Mouse (Mus musculus): ENCODE data around the gene Tmem121. TPM values are rescaled to one million over a fixed set of nuclear protein-coding genes. Genes with fewer than 3 reads are reported as not detected.

The Tmem121 gene
- polyA plus RNA-seq, 1 experiment from 2014 or later: 50.3 TPM

GRCm38 (mm10) chr12:113141531-113141973 is 44.2 kb upstream of the Tmem121 start:
- H3K27me3 ChIP-seq (ENCODE audit: control insufficient read depth, insufficient read depth, low read depth, low read length): no peaks in the 10 kb centered on the region
- H3K9me3 ChIP-seq (replicated peaks; ENCODE audit: control insufficient read depth, low read length, poor library complexity, severe bottlenecking): no peaks in the 10 kb centered on the region
- H3K4me1 ChIP-seq (ENCODE audit: control insufficient read depth, insufficient read depth, low read length): peaks cover 35% of the 10 kb centered on the region
- H3K4me2 ChIP-seq (ENCODE audit: low read length): peak overlapping the region; percentile 70
- ATAC-seq: no peak
- H3K4me3 ChIP-seq (ENCODE audit: low read depth, low read length): peak overlapping the region; percentile 51
- peaks cover 18% of the 10 kb centered on the region for H3K36me3 ChIP-seq (ENCODE audit: control insufficient read depth, insufficient read depth, low read length)
- peak overlapping the region; percentile 71 for H3K9ac ChIP-seq (ENCODE audit: low read depth, low read length)
- 17% methylated on average over 8 of the region's 8 CpGs for WGBS
- peak overlapping the region; percentile 83 for H3K27ac ChIP-seq (ENCODE audit: low read length)

GRCm38 (mm10) chr12:113142021-113142975 is 43.4 kb upstream of the Tmem121 start:
- Histone ChIP-seq H3K9ac (ENCODE audit: low read depth, low read length) (peak overlapping the region; percentile 71), H3K9me3 (replicated peaks; ENCODE audit: control insufficient read depth, low read length, poor library complexity, severe bottlenecking) (no peaks in the 10 kb centered on the region), H3K4me2 (ENCODE audit: low read length) (peak overlapping the region; percentile 70), H3K36me3 (ENCODE audit: control insufficient read depth, insufficient read depth, low read length) (peaks cover 14% of the 10 kb centered on the region), H3K27ac (ENCODE audit: low read length) (peak overlapping the region; percentile 83), H3K4me3 (ENCODE audit: low read depth, low read length) (peak overlapping the region; percentile 51), H3K4me1 (ENCODE audit: control insufficient read depth, insufficient read depth, low read length) (peaks cover 35% of the 10 kb centered on the region), H3K27me3 (ENCODE audit: control insufficient read depth, insufficient read depth, low read depth, low read length) (no peaks in the 10 kb centered on the region)
- WGBS: 16% methylated on average over 15 of the region's 15 CpGs
- no peak for ATAC-seq

GRCm38 (mm10) chr12:113143164-113143563 is 42.6 kb upstream of the Tmem121 start:
- Histone ChIP-seq H3K9ac (ENCODE audit: low read depth, low read length) (peak overlapping the region; percentile 71), H3K4me1 (ENCODE audit: control insufficient read depth, insufficient read depth, low read length) (peaks cover 35% of the 10 kb centered on the region), H3K4me3 (ENCODE audit: low read depth, low read length) (peak overlapping the region; percentile 51), H3K36me3 (ENCODE audit: control insufficient read depth, insufficient read depth, low read length) (peaks cover 10% of the 10 kb centered on the region), H3K4me2 (ENCODE audit: low read length) (peak overlapping the region; percentile 70), H3K9me3 (replicated peaks; ENCODE audit: control insufficient read depth, low read length, poor library complexity, severe bottlenecking) (no peaks in the 10 kb centered on the region), H3K27ac (ENCODE audit: low read length) (peak overlapping the region; percentile 33; the same call in 1 of the 2 replicates), H3K27me3 (ENCODE audit: control insufficient read depth, insufficient read depth, low read depth, low read length) (no peaks in the 10 kb centered on the region)
- ATAC-seq: no peak
- WGBS: 61% methylated on average over 7 of the region's 7 CpGs

- Histone ChIP-seq H3K27me3 (ENCODE audit: control insufficient read depth, insufficient read depth, low read depth, low read length) (no peaks in the 10 kb centered on the region), H3K4me1 (ENCODE audit: control insufficient read depth, insufficient read depth, low read length) (peaks cover 29% of the 10 kb centered on the region), H3K36me3 (ENCODE audit: control insufficient read depth, insufficient read depth, low read length) (peaks cover 8% of the 10 kb centered on the region), H3K9me3 (replicated peaks; ENCODE audit: control insufficient read depth, low read length, poor library complexity, severe bottlenecking) (no peaks in the 10 kb centered on the region), H3K4me3 (ENCODE audit: low read depth, low read length) (no peak overlapping the region), H3K4me2 (ENCODE audit: low read length) (no peak overlapping the region), H3K27ac (ENCODE audit: low read length) (no peak overlapping the region), H3K9ac (ENCODE audit: low read depth, low read length) (no peak overlapping the region)
- WGBS: 81% methylated on average over 20 of the region's 20 CpGs
- ATAC-seq: no peak
Observed at GRCm38 (mm10) chr12:113144001-113144756, 41.6 kb upstream of the Tmem121 start.

GRCm38 (mm10) chr12:113144886-113145285 is 40.8 kb upstream of the Tmem121 start:
- peaks cover 8% of the 10 kb centered on the region for H3K36me3 ChIP-seq (ENCODE audit: control insufficient read depth, insufficient read depth, low read length)
- H3K4me2 ChIP-seq (ENCODE audit: low read length): no peak overlapping the region
- H3K9ac ChIP-seq (ENCODE audit: low read depth, low read length): no peak overlapping the region
- peaks cover 22% of the 10 kb centered on the region for H3K4me1 ChIP-seq (ENCODE audit: control insufficient read depth, insufficient read depth, low read length)
- H3K4me3 ChIP-seq (ENCODE audit: low read depth, low read length): no peak overlapping the region
- no peak overlapping the region for H3K27ac ChIP-seq (ENCODE audit: low read length)
- ATAC-seq: no peak
- 93% methylated on average over 16 of the region's 16 CpGs for WGBS
- no peaks in the 10 kb centered on the region for H3K27me3 ChIP-seq (ENCODE audit: control insufficient read depth, insufficient read depth, low read depth, low read length)
- H3K9me3 ChIP-seq (replicated peaks; ENCODE audit: control insufficient read depth, low read length, poor library complexity, severe bottlenecking): no peaks in the 10 kb centered on the region

GRCm38 (mm10) chr12:113145591-113145990 is 40.1 kb upstream of the Tmem121 start:
- Histone ChIP-seq H3K27me3 (ENCODE audit: control insufficient read depth, insufficient read depth, low read depth, low read length) (no peaks in the 10 kb centered on the region), H3K36me3 (ENCODE audit: control insufficient read depth, insufficient read depth, low read length) (peaks cover 8% of the 10 kb centered on the region), H3K4me3 (ENCODE audit: low read depth, low read length) (no peak overlapping the region), H3K9me3 (replicated peaks; ENCODE audit: control insufficient read depth, low read length, poor library complexity, severe bottlenecking) (no peaks in the 10 kb centered on the region), H3K27ac (ENCODE audit: low read length) (no peak overlapping the region), H3K4me2 (ENCODE audit: low read length) (no peak overlapping the region), H3K9ac (ENCODE audit: low read depth, low read length) (no peak overlapping the region), H3K4me1 (ENCODE audit: control insufficient read depth, insufficient read depth, low read length) (peaks cover 22% of the 10 kb centered on the region)
- WGBS: 95% methylated on average over 5 of the region's 5 CpGs
- no peak for ATAC-seq

- Histone ChIP-seq H3K4me1 (ENCODE audit: control insufficient read depth, insufficient read depth, low read length) (peaks cover 20% of the 10 kb centered on the region), H3K9me3 (replicated peaks; ENCODE audit: control insufficient read depth, low read length, poor library complexity, severe bottlenecking) (no peaks in the 10 kb centered on the region), H3K9ac (ENCODE audit: low read depth, low read length) (no peak within 1 kb of the TSS), H3K4me2 (ENCODE audit: low read length) (peak within 1 kb of the TSS; percentile 26), H3K36me3 (ENCODE audit: control insufficient read depth, insufficient read depth, low read length) (peaks cover 8% of the 10 kb centered on the region), H3K27me3 (ENCODE audit: control insufficient read depth, insufficient read depth, low read depth, low read length) (no peaks in the 10 kb centered on the region; the same call in 1 of the 2 replicates), H3K27ac (ENCODE audit: low read length) (no peak within 1 kb of the TSS), H3K4me3 (ENCODE audit: low read depth, low read length) (no peak within 1 kb of the TSS)
- peak; percentile 13; the same call in 1 of the 2 replicates for ATAC-seq
- 9% methylated on average over 45 of the region's 45 CpGs for WGBS
Observed at GRCm38 (mm10) chr12:113146112-113147057, 39.3 kb upstream of the Tmem121 start, which contains the start of gene Crip1. TSS of gene Crip1 (plus strand) at chr12:113146316.

- Histone ChIP-seq H3K27me3 (ENCODE audit: control insufficient read depth, insufficient read depth, low read depth, low read length) (peaks cover 3% of the 10 kb centered on the region; the same call in 1 of the 2 replicates), H3K4me1 (ENCODE audit: control insufficient read depth, insufficient read depth, low read length) (peaks cover 16% of the 10 kb centered on the region), H3K4me2 (ENCODE audit: low read length) (no peak overlapping the region), H3K9me3 (replicated peaks; ENCODE audit: control insufficient read depth, low read length, poor library complexity, severe bottlenecking) (no peaks in the 10 kb centered on the region), H3K4me3 (ENCODE audit: low read depth, low read length) (no peak overlapping the region), H3K36me3 (ENCODE audit: control insufficient read depth, insufficient read depth, low read length) (peaks cover 8% of the 10 kb centered on the region), H3K27ac (ENCODE audit: low read length) (no peak overlapping the region), H3K9ac (ENCODE audit: low read depth, low read length) (no peak overlapping the region)
- 88% methylated on average over 8 of the region's 8 CpGs for WGBS
- no peak for ATAC-seq
Observed at GRCm38 (mm10) chr12:113147481-113147880, 38.2 kb upstream of the Tmem121 start.

Measured in midbrain, embryonic 16.5 days (tissue).